Mouse (Mus musculus): ENCODE measurements at regions not wholly inside any gene's neighbourhood (a gene's known extent, or its start where the extent isn't known, plus 50 kb on each side); places are given as distances from the start of the nearest gene placed in this dataset.

GRCm38 (mm10) chr13:45253221-45253620 is 136.3 kb upstream of the Mylip start:
- Histone ChIP-seq H3K4me2 (ENCODE audit: low read length) (no peak overlapping the region), H3K4me1 (ENCODE audit: control insufficient read depth, insufficient read depth, low read length) (no peaks in the 10 kb centered on the region), H3K4me3 (ENCODE audit: low read depth, low read length) (no peak overlapping the region), H3K27me3 (ENCODE audit: control insufficient read depth, insufficient read depth, low read depth, low read length) (no peaks in the 10 kb centered on the region), H3K9ac (ENCODE audit: low read depth, low read length) (no peak overlapping the region), H3K27ac (ENCODE audit: low read length) (no peak overlapping the region), H3K36me3 (ENCODE audit: control insufficient read depth, insufficient read depth, low read length) (no peaks in the 10 kb centered on the region), H3K9me3 (replicated peaks; ENCODE audit: control insufficient read depth, low read length, poor library complexity, severe bottlenecking) (no peaks in the 10 kb centered on the region)
- 55% methylated on average over 2 of the region's 2 CpGs for WGBS
- no peak for ATAC-seq

- Histone ChIP-seq H3K9me3 (replicated peaks; ENCODE audit: control insufficient read depth, low read length, poor library complexity, severe bottlenecking) (no peaks in the 10 kb centered on the region), H3K27ac (ENCODE audit: low read length) (no peak overlapping the region), H3K4me1 (ENCODE audit: control insufficient read depth, insufficient read depth, low read length) (no peaks in the 10 kb centered on the region), H3K4me2 (ENCODE audit: low read length) (no peak overlapping the region), H3K36me3 (ENCODE audit: control insufficient read depth, insufficient read depth, low read length) (no peaks in the 10 kb centered on the region), H3K27me3 (ENCODE audit: control insufficient read depth, insufficient read depth, low read depth, low read length) (no peaks in the 10 kb centered on the region), H3K4me3 (ENCODE audit: low read depth, low read length) (no peak overlapping the region), H3K9ac (ENCODE audit: low read depth, low read length) (no peak overlapping the region)
- no peak for ATAC-seq
- 80% methylated on average over 6 of the region's 6 CpGs for WGBS
Observed at GRCm38 (mm10) chr13:45255277-45255676, 134.3 kb upstream of the Mylip start.

GRCm38 (mm10) chr13:45262011-45262410 is 127.5 kb upstream of the Mylip start:
- Histone ChIP-seq H3K4me3 (ENCODE audit: low read depth, low read length) (no peak overlapping the region), H3K36me3 (ENCODE audit: control insufficient read depth, insufficient read depth, low read length) (no peaks in the 10 kb centered on the region), H3K9ac (ENCODE audit: low read depth, low read length) (no peak overlapping the region), H3K27me3 (ENCODE audit: control insufficient read depth, insufficient read depth, low read depth, low read length) (no peaks in the 10 kb centered on the region), H3K4me1 (ENCODE audit: control insufficient read depth, insufficient read depth, low read length) (no peaks in the 10 kb centered on the region; the same call in 1 of the 2 replicates), H3K27ac (ENCODE audit: low read length) (no peak overlapping the region), H3K4me2 (ENCODE audit: low read length) (no peak overlapping the region), H3K9me3 (replicated peaks; ENCODE audit: control insufficient read depth, low read length, poor library complexity, severe bottlenecking) (no peaks in the 10 kb centered on the region)
- WGBS: 66% methylated on average over 5 of the region's 5 CpGs
- ATAC-seq: no peak

GRCm38 (mm10) chr13:45266287-45267064 is 123.1 kb upstream of the Mylip start:
- peaks cover 6% of the 10 kb centered on the region; the same call in 1 of the 2 replicates for H3K4me1 ChIP-seq (ENCODE audit: control insufficient read depth, insufficient read depth, low read length)
- WGBS: 89% methylated on average over 6 of the region's 6 CpGs
- no peak overlapping the region for H3K9ac ChIP-seq (ENCODE audit: low read depth, low read length)
- H3K4me2 ChIP-seq (ENCODE audit: low read length): no peak overlapping the region
- H3K36me3 ChIP-seq (ENCODE audit: control insufficient read depth, insufficient read depth, low read length): no peaks in the 10 kb centered on the region
- H3K27me3 ChIP-seq (ENCODE audit: control insufficient read depth, insufficient read depth, low read depth, low read length): no peaks in the 10 kb centered on the region
- no peak overlapping the region for H3K27ac ChIP-seq (ENCODE audit: low read length)
- H3K9me3 ChIP-seq (replicated peaks; ENCODE audit: control insufficient read depth, low read length, poor library complexity, severe bottlenecking): no peaks in the 10 kb centered on the region
- ATAC-seq: no peak
- H3K4me3 ChIP-seq (ENCODE audit: low read depth, low read length): no peak overlapping the region

- Histone ChIP-seq H3K4me3 (ENCODE audit: low read depth, low read length) (no peak overlapping the region), H3K4me2 (ENCODE audit: low read length) (no peak overlapping the region), H3K27me3 (ENCODE audit: control insufficient read depth, insufficient read depth, low read depth, low read length) (no peaks in the 10 kb centered on the region), H3K9me3 (replicated peaks; ENCODE audit: control insufficient read depth, low read length, poor library complexity, severe bottlenecking) (no peaks in the 10 kb centered on the region), H3K9ac (ENCODE audit: low read depth, low read length) (no peak overlapping the region), H3K4me1 (ENCODE audit: control insufficient read depth, insufficient read depth, low read length) (peaks cover 6% of the 10 kb centered on the region; the same call in 1 of the 2 replicates), H3K27ac (ENCODE audit: low read length) (no peak overlapping the region; the same call in 1 of the 2 replicates), H3K36me3 (ENCODE audit: control insufficient read depth, insufficient read depth, low read length) (no peaks in the 10 kb centered on the region)
- ATAC-seq: no peak
- 84% methylated on average over 5 of the region's 5 CpGs for WGBS
Observed at GRCm38 (mm10) chr13:45267446-45267845, 122.1 kb upstream of the Mylip start.

- H3K27ac ChIP-seq (ENCODE audit: low read length): no peak overlapping the region; the same call in 1 of the 2 replicates
- no peaks in the 10 kb centered on the region for H3K36me3 ChIP-seq (ENCODE audit: control insufficient read depth, insufficient read depth, low read length)
- H3K4me3 ChIP-seq (ENCODE audit: low read depth, low read length): no peak overlapping the region
- H3K9ac ChIP-seq (ENCODE audit: low read depth, low read length): no peak overlapping the region
- 48% methylated on average over 4 of the region's 4 CpGs for WGBS
- H3K9me3 ChIP-seq (replicated peaks; ENCODE audit: control insufficient read depth, low read length, poor library complexity, severe bottlenecking): no peaks in the 10 kb centered on the region
- peaks cover 6% of the 10 kb centered on the region; the same call in 1 of the 2 replicates for H3K4me1 ChIP-seq (ENCODE audit: control insufficient read depth, insufficient read depth, low read length)
- H3K27me3 ChIP-seq (ENCODE audit: control insufficient read depth, insufficient read depth, low read depth, low read length): no peaks in the 10 kb centered on the region
- H3K4me2 ChIP-seq (ENCODE audit: low read length): no peak overlapping the region
- no peak for ATAC-seq
Observed at GRCm38 (mm10) chr13:45267906-45268305, 121.6 kb upstream of the Mylip start.

- Histone ChIP-seq H3K27ac (ENCODE audit: low read length) (no peak overlapping the region), H3K36me3 (ENCODE audit: control insufficient read depth, insufficient read depth, low read length) (no peaks in the 10 kb centered on the region), H3K4me2 (ENCODE audit: low read length) (no peak overlapping the region), H3K4me1 (ENCODE audit: control insufficient read depth, insufficient read depth, low read length) (no peaks in the 10 kb centered on the region), H3K9me3 (replicated peaks; ENCODE audit: control insufficient read depth, low read length, poor library complexity, severe bottlenecking) (no peaks in the 10 kb centered on the region), H3K4me3 (ENCODE audit: low read depth, low read length) (no peak overlapping the region), H3K9ac (ENCODE audit: low read depth, low read length) (no peak overlapping the region), H3K27me3 (ENCODE audit: control insufficient read depth, insufficient read depth, low read depth, low read length) (no peaks in the 10 kb centered on the region)
- no peak for ATAC-seq
- 76% methylated on average over 8 of the region's 8 CpGs for WGBS
Observed at GRCm38 (mm10) chr13:45274261-45274884, 115.2 kb upstream of the Mylip start.

- no peaks in the 10 kb centered on the region for H3K27me3 ChIP-seq (ENCODE audit: control insufficient read depth, insufficient read depth, low read depth, low read length)
- no peak overlapping the region for H3K4me3 ChIP-seq (ENCODE audit: low read depth, low read length)
- WGBS: 65% methylated on average over 5 of the region's 5 CpGs
- no peak for ATAC-seq
- H3K9ac ChIP-seq (ENCODE audit: low read depth, low read length): no peak overlapping the region
- no peaks in the 10 kb centered on the region for H3K9me3 ChIP-seq (replicated peaks; ENCODE audit: control insufficient read depth, low read length, poor library complexity, severe bottlenecking)
- peaks cover 2% of the 10 kb centered on the region; the same call in 1 of the 2 replicates for H3K4me1 ChIP-seq (ENCODE audit: control insufficient read depth, insufficient read depth, low read length)
- no peak overlapping the region for H3K4me2 ChIP-seq (ENCODE audit: low read length)
- H3K27ac ChIP-seq (ENCODE audit: low read length): no peak overlapping the region
- H3K36me3 ChIP-seq (ENCODE audit: control insufficient read depth, insufficient read depth, low read length): no peaks in the 10 kb centered on the region
Observed at GRCm38 (mm10) chr13:45275391-45275790, 114.2 kb upstream of the Mylip start.

- Histone ChIP-seq H3K4me3 (ENCODE audit: low read depth, low read length) (no peak overlapping the region), H3K9me3 (replicated peaks; ENCODE audit: control insufficient read depth, low read length, poor library complexity, severe bottlenecking) (no peaks in the 10 kb centered on the region), H3K4me1 (ENCODE audit: control insufficient read depth, insufficient read depth, low read length) (peaks cover 2% of the 10 kb centered on the region; the same call in 1 of the 2 replicates), H3K4me2 (ENCODE audit: low read length) (no peak overlapping the region), H3K9ac (ENCODE audit: low read depth, low read length) (no peak overlapping the region), H3K36me3 (ENCODE audit: control insufficient read depth, insufficient read depth, low read length) (no peaks in the 10 kb centered on the region), H3K27me3 (ENCODE audit: control insufficient read depth, insufficient read depth, low read depth, low read length) (no peaks in the 10 kb centered on the region), H3K27ac (ENCODE audit: low read length) (no peak overlapping the region)
- no peak for ATAC-seq
- 85% methylated on average over 7 of the region's 7 CpGs for WGBS
Observed at GRCm38 (mm10) chr13:45277842-45278416, 111.6 kb upstream of the Mylip start.

Measured in midbrain, embryonic 16.5 days (tissue).